Mouse (Mus musculus) gastrocnemius, adult 2 months (tissue): Measurements from ENCODE around the gene Ankdd1a. TPM values are rescaled to one million over a fixed set of nuclear protein-coding genes. Genes with fewer than 3 reads are reported as not detected.

Experiments used
- DNase-seq: peaks from one replicate; pipeline ENCODE4 v3.0.0; 2022
- H3K27ac ChIP-seq: fragments of 200-600 bp; 2 replicates; pipeline ENCODE4 v1.8.1; 2022; ENCODE audit warnings: mild to moderate bottlenecking
- H3K4me3 ChIP-seq: fragments of 200-600 bp; 2 replicates; pipeline ENCODE4 v1.8.1; 2022; ENCODE audit warnings: mild to moderate bottlenecking, moderate library complexity
- CTCF ChIP-seq: fragments of 200-600 bp; IDR thresholded peaks from 2 replicates; pipeline ENCODE4 v1.8.1; 2022; ENCODE audit warnings: antibody characterized with exemption, mild to moderate bottlenecking, moderate library complexity
- intact Hi-C: fragments of 180-260 bp; cut with DNase I; formaldehyde crosslinking; loops from one replicate; pipeline ENCODE4 v1.15.1; 2025
- long read RNA-seq, 2 experiments: library from polyadenylated mRNA; stranded (forward); transcript quantifications; one replicate each; pipeline ENCODE4 v2.0.0; 2021
- total RNA-seq, 2 experiments: library from RNA; stranded (reverse); gene quantifications; 2 replicates each; pipeline ENCODE4 v1.2.3; 2021

Gene Ankdd1a
- not detected for total RNA-seq
- long read RNA-seq, experiment 1 = 0 reads
- long read RNA-seq, experiment 2 = 0 reads

DNA sequence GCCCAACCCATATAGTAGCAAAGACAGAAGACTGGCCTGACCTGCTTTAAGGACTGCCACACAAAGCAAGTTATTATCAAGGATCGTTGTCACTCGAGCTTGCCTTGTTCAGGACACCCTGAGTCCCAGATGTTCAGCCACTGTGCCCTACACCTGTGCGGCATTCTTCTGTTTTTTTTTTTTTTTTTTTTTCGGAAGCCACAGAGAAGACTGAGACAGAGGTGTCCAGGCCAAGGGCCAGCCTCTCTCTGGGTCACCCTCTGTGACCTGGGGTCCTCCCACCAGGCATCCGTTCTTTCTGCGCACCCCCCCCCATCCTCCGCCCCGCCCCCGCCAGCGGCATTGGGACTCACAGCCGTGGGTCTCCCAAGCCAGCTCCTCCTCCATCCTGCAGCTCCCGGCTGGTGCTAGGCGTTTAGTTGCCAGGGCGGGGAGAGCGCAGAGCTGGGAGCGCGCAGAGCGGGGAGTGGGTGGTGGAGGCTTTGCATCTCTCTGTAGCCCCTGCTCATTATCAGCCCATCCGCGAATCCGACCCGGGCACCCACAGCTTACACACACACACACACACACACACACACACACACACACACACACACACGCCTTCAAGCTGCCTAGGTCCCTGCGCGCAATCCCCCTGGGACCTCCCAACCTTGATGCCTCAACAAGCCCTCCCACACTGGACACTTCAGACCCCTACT, at the start of gene Ankdd1a:
Ankdd1a (minus strand) TSS at position 387 of the 698 bp plus-strand sequence.
- H3K27ac ChIP-seq = no peak within 1 kb of the TSS
- intact Hi-C loops = loop anchor here (10.0 kb wide), 1 partner anchor 145 kb away; the partner anchor contains the start of gene Oaz2
- DNase-seq = no peak
- TF ChIP-seq CTCF = no peak
- peak within 1 kb of the TSS; percentile 35; the same call in 1 of the 2 replicates for H3K4me3 ChIP-seq

GRCm38 (mm10) chr9:65569491-65569971, 49.5 kb upstream of the Ankdd1a start:
- no peak for TF ChIP-seq CTCF
- DNase-seq = peak; percentile 76
- Histone ChIP-seq H3K27ac (peak overlapping the region; percentile 81), H3K4me3 (no peak overlapping the region; the same call in none of the 2 replicates)
- intact Hi-C loops = no loop called here

DNA sequence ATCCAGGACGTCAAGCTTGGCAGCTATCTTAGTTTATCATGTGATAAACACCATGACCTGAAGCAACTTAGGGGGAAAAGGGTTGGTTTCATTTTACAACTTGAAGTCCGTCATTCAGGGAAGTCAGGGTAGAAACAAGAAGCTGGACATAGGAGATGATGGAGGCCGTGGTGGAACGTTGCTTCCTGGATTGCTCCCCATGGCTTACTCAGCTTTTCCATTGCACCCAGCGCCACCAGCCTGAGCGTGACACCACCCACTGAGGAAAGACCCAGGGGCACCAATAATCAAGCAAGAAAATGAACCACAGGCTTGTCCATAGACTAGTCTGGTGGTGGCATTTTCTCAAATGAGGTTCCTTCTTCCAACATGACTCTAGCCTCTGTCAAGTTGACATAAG, 48.8 kb upstream of the Ankdd1a start:
- no peak overlapping the region for H3K4me3 ChIP-seq
- peak overlapping the region; percentile 81 for H3K27ac ChIP-seq
- intact Hi-C loops = no loop called here
- TF ChIP-seq CTCF = no peak
- peak; percentile 30 for DNase-seq

DNA sequence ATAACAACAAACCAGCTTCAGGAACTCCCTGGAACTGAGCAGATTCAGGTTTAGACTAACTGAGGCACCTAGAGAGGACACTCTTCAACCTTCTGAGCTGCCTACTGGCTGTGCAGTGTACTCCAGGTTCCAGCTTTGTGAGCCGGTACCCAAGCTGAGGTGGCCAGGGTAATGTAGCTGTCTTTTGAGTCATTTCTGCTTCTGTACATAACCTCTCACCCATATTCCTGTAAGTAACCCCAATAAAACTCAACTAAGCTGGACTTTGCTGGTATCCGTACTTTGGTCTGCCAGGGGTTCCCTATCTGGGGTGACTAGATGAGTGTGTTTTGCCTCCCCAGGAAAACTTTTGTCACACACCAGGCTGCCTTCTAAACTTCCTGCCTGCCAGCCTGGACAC, 44.7 kb upstream of the Ankdd1a start:
- no peak for TF ChIP-seq CTCF
- peak overlapping the region; percentile 20 for H3K27ac ChIP-seq
- H3K4me3 ChIP-seq = no peak overlapping the region
- DNase-seq = no peak
- intact Hi-C loops = no loop called here

- H3K27ac ChIP-seq = peak overlapping the region; percentile 74
- peak; percentile 3 for DNase-seq
- intact Hi-C loops = no loop called here
- no peak overlapping the region for H3K4me3 ChIP-seq
- no peak for TF ChIP-seq CTCF
Observed at GRCm38 (mm10) chr9:65563073-65563472, 43.1 kb upstream of the Ankdd1a start.

DNA sequence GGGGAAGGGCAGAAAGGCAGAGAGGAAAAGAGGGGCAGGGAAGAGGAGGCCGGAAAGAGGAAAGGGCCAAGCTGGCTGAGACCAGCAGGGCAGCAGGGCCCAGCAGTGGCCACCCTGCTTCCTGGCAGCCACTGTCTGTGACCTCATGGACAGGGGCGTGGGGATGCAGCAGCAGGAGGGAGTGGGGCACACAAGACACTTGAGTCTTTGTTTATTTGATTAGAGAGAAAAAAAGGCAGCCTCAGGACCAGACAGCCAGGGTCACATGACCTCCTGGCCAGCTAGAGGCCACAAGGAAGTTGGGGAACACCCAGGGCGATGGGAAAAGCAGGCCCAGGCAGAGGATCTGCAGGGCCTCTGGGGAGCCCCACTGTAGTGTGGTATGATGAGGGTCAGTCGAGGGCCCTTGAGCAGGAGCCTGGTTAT, 42.1 kb upstream of the Ankdd1a start:
- TF ChIP-seq CTCF = no peak
- Histone ChIP-seq H3K27ac (peak overlapping the region; percentile 74), H3K4me3 (peak overlapping the region; percentile 34)
- intact Hi-C loops = no loop called here
- peak; percentile 81 for DNase-seq

- DNase-seq = peak; percentile 87
- H3K4me3 ChIP-seq = no peak overlapping the region
- no peak for TF ChIP-seq CTCF
- intact Hi-C loops = no loop called here
- peak overlapping the region; percentile 74 for H3K27ac ChIP-seq
Observed at GRCm38 (mm10) chr9:65561016-65561415, 41.0 kb upstream of the Ankdd1a start.

DNA sequence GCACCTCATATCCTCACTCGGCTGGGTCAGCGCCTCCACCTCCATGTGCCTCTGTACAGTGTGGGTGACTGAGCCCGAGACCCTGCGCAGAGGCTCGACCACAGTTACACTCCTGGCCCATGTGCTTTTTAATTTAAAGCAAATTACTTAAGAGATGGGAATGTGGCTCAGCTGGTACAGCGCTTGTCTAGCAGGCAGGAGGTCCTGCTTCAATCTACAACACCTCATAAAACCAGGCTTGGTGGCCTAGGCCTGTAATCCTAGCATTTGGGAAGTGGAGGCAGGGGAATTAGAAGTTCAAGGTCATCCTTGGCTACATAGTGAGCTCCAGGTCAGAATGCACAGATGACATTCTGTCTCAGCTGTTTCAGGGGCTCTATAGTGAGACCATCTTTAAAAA, 38.8 kb upstream of the Ankdd1a start:
- intact Hi-C loops = no loop called here
- no peak for TF ChIP-seq CTCF
- no peak overlapping the region for H3K4me3 ChIP-seq
- no peak overlapping the region for H3K27ac ChIP-seq
- peak; percentile 9 for DNase-seq

DNA sequence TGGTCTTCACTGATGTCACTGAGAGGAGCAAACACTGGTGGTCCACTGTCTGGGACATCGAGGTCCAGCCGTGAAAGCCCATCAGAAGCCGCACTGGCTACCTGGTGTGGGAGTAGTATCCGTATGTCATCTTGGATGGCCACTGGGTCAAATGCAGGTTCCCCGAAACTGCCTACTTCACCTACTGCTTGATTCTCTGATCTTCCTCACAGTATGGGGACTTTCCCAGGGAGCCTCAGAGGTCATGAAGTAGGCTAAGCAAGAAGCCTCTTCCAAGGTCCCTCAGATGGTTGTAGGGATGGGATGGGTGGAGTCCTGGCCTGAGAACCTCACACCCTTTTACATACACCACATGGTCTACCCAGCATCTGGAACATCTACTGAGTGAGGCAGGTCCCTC, 37.0 kb upstream of the Ankdd1a start:
- DNase-seq = no peak
- TF ChIP-seq CTCF = no peak
- intact Hi-C loops = no loop called here
- Histone ChIP-seq H3K27ac (no peak overlapping the region), H3K4me3 (no peak overlapping the region)

- H3K4me3 ChIP-seq = no peak overlapping the region
- TF ChIP-seq CTCF = no peak
- H3K27ac ChIP-seq = no peak overlapping the region
- intact Hi-C loops = no loop called here
- no peak for DNase-seq
Observed at GRCm38 (mm10) chr9:65556349-65556748, 36.4 kb upstream of the Ankdd1a start.

- no peak for TF ChIP-seq CTCF
- Histone ChIP-seq H3K4me3 (no peak overlapping the region), H3K27ac (peak overlapping the region; percentile 68)
- intact Hi-C loops = no loop called here
- DNase-seq = no peak
Observed at GRCm38 (mm10) chr9:65555621-65556020, 35.6 kb upstream of the Ankdd1a start.

- no peak for TF ChIP-seq CTCF
- no peak for DNase-seq
- Histone ChIP-seq H3K27ac (peak overlapping the region; percentile 68), H3K4me3 (no peak overlapping the region)
- intact Hi-C loops = no loop called here
Observed at GRCm38 (mm10) chr9:65555001-65555405, 35.0 kb upstream of the Ankdd1a start.

- Histone ChIP-seq H3K4me3 (no peak overlapping the region), H3K27ac (peak overlapping the region; percentile 92)
- TF ChIP-seq CTCF = no peak
- no peak for DNase-seq
- intact Hi-C loops = no loop called here
Observed at GRCm38 (mm10) chr9:65552711-65553110, 32.7 kb upstream of the Ankdd1a start.

- intact Hi-C loops = no loop called here
- Histone ChIP-seq H3K27ac (peak overlapping the region; percentile 92), H3K4me3 (no peak overlapping the region)
- no peak for TF ChIP-seq CTCF
- DNase-seq = peak; percentile 34
Observed at GRCm38 (mm10) chr9:65552141-65552540, 32.1 kb upstream of the Ankdd1a start.
